In genomic region chr3:122078141-122078540, GRCm38 (mm10) we compare ENCODE assay signal across 10 mouse cellular contexts. TPM values are rescaled to one million over a fixed set of nuclear protein-coding genes. Genes with fewer than 3 reads are reported as not detected.
DNase-seq lines count a peak whose midpoint lies in the region; ATAC-seq and TF ChIP-seq lines count a peak whose summit lies in the region.
"Had no signal": no experiment of that assay in that cellular context is flagged by ENCODE, and none has a peak within 500 bp of the region (broad histone marks: within the 10 kb centered on the region; RNA-seq: fewer than 3 reads in every experiment).

No protein-coding gene starts in this region.

- DNase-seq in layer of hippocampus, adult 2 months (ENCODE audit: low spot score in 2 of 2) = peak in 1 of 2 experiments; percentile 69
- DNase-seq in layer of hippocampus, postnatal 10 days (ENCODE audit: low spot score in 2 of 2) = no peak
- DNase-seq in forebrain, embryonic 14.5 days (ENCODE audit: low spot score) = peak; percentile 71
- DNase-seq in limb, embryonic 11.5 days (ENCODE audit: low spot score) = peak; percentile 64
- DNase-seq in midbrain, postnatal 0 days (ENCODE audit: low spot score) = peak; percentile 76
- DNase-seq in cerebellum, adult 9-11 months = no peak
- DNase-seq in gastrocnemius, postnatal 10 days = no peak
- DNase-seq: liver, embryonic 13.5 days had no signal

- 15% methylated on average over 6 of the region's 6 CpGs for WGBS in forebrain, embryonic 14.5 days
- WGBS in limb, embryonic 11.5 days = 25% methylated on average over 6 of the region's 6 CpGs
- 3% methylated on average over 6 of the region's 6 CpGs for WGBS in midbrain, postnatal 0 days

- H3K4me1 ChIP-seq in forebrain, embryonic 14.5 days (ENCODE audit: control insufficient read depth, insufficient read depth, low read length) = no peaks in the 10 kb centered on the region
- peaks cover 22% of the 10 kb centered on the region for H3K4me1 ChIP-seq in limb, embryonic 11.5 days (ENCODE audit: control insufficient read depth, insufficient read depth, low read length)
- H3K4me1 ChIP-seq in midbrain, postnatal 0 days (ENCODE audit: insufficient read depth, low read length) = no peaks in the 10 kb centered on the region

- no peak overlapping the region for H3K4me3 ChIP-seq in layer of hippocampus, adult 2 months
- no peak overlapping the region for H3K4me3 ChIP-seq in forebrain, embryonic 14.5 days (ENCODE audit: low read depth, low read length)
- no peak overlapping the region for H3K4me3 ChIP-seq in limb, embryonic 11.5 days (ENCODE audit: low read depth, low read length)
- H3K4me3 ChIP-seq in midbrain, postnatal 0 days (ENCODE audit: low read depth, low read length) = no peak overlapping the region
- H3K4me3 ChIP-seq: liver, embryonic 13.5 days had no signal

- H3K4me2 ChIP-seq in forebrain, embryonic 14.5 days (ENCODE audit: low read length) = no peak overlapping the region
- H3K4me2 ChIP-seq in limb, embryonic 11.5 days (ENCODE audit: low read depth, severe bottlenecking) = no peak overlapping the region
- no peak overlapping the region for H3K4me2 ChIP-seq in midbrain, postnatal 0 days (ENCODE audit: low read depth, low read length, poor library complexity, severe bottlenecking)
- H3K4me2 ChIP-seq: liver, embryonic 13.5 days had no signal

- no peak overlapping the region for H3K9ac ChIP-seq in forebrain, embryonic 14.5 days (ENCODE audit: low read length)
- H3K9ac ChIP-seq in limb, embryonic 11.5 days (ENCODE audit: low read length) = no peak overlapping the region
- H3K9ac ChIP-seq in midbrain, postnatal 0 days (replicated peaks; ENCODE audit: low read length, poor library complexity, severe bottlenecking) = no peak overlapping the region
- H3K9ac ChIP-seq: liver, embryonic 13.5 days had no signal

- peak; percentile 46; the same call in 1 of the 2 replicates for ATAC-seq in forebrain, embryonic 14.5 days
- peak; percentile 93 to 95 for ATAC-seq in hematopoietic stem cell, adult 5-6 weeks (replicated peaks in 1 of 2; ENCODE audit: insufficient read depth in 1 of 2, low FRiP score in 2 of 2, low TSS enrichment in 1 of 2, low read depth in 1 of 2, poor library complexity in 2 of 2, severe bottlenecking in 2 of 2)
- no peak; the same call in 1 of the 2 replicates for ATAC-seq in limb, embryonic 11.5 days (ENCODE audit: insufficient number of reproducible peaks, low FRiP score, low TSS enrichment, low read depth)
- ATAC-seq in midbrain, postnatal 0 days (ENCODE audit: low FRiP score) = peak; percentile 67; the same call in 1 of the 2 replicates

- 0 out of 2 replicates have a peak, but pooled peaks have one; percentile 10 for TF ChIP-seq CTCF in layer of hippocampus, adult 2 months (conservative IDR thresholded peaks at IDR 0.05)
- 0 out of 2 replicates have a peak, but pooled peaks have one; percentile 25 for TF ChIP-seq CTCF in midbrain, postnatal 0 days (IDR thresholded peaks at IDR 0.05)

- no peaks in the 10 kb centered on the region for H3K9me3 ChIP-seq in forebrain, embryonic 14.5 days (replicated peaks; ENCODE audit: control insufficient read depth, low read length)
- H3K9me3 ChIP-seq in limb, embryonic 11.5 days (ENCODE audit: control insufficient read depth, low read length) = no peaks in the 10 kb centered on the region
- no peaks in the 10 kb centered on the region for H3K9me3 ChIP-seq in midbrain, postnatal 0 days (ENCODE audit: low read length)
- H3K9me3 ChIP-seq: G1E; liver, embryonic 13.5 days had no signal

- H3K27ac ChIP-seq in layer of hippocampus, adult 2 months = peak overlapping the region; percentile 69
- no peak overlapping the region for H3K27ac ChIP-seq in forebrain, embryonic 14.5 days (ENCODE audit: low read depth, low read length)
- H3K27ac ChIP-seq in limb, embryonic 11.5 days (replicated peaks; ENCODE audit: low read depth, low read length) = no peak overlapping the region
- peak overlapping the region; percentile 32; the same call in 1 of the 2 replicates for H3K27ac ChIP-seq in midbrain, postnatal 0 days (ENCODE audit: low read depth, low read length)
- H3K27ac ChIP-seq: liver, embryonic 13.5 days had no signal

- no peaks in the 10 kb centered on the region for H3K36me3 ChIP-seq in forebrain, embryonic 14.5 days (ENCODE audit: control insufficient read depth, insufficient read depth, low read length)
- no peaks in the 10 kb centered on the region for H3K36me3 ChIP-seq in limb, embryonic 11.5 days (ENCODE audit: control insufficient read depth, insufficient read depth, low read length)
- no peaks in the 10 kb centered on the region for H3K36me3 ChIP-seq in midbrain, postnatal 0 days (ENCODE audit: insufficient read depth, low read length)
- H3K36me3 ChIP-seq: G1E; liver, embryonic 13.5 days had no signal

- H3K27me3 ChIP-seq in forebrain, embryonic 14.5 days (replicated peaks; ENCODE audit: control insufficient read depth, insufficient read depth, low read length) = no peaks in the 10 kb centered on the region
- H3K27me3 ChIP-seq in limb, embryonic 11.5 days (ENCODE audit: control insufficient read depth, insufficient read depth, low read length) = no peaks in the 10 kb centered on the region
- H3K27me3 ChIP-seq in midbrain, postnatal 0 days (ENCODE audit: insufficient read depth, low read length) = no peaks in the 10 kb centered on the region
- H3K27me3 ChIP-seq: liver, embryonic 13.5 days had no signal

RNA-seq across cellular contexts. Expression of gene Abca4, which starts 33.9 kb away (rescaled TPM):
- total RNA-seq in layer of hippocampus, adult 2 months (2021) = 1 to 10 TPM in 1 of 2 experiments, under 1 TPM in 1; 0.96 to 1.7 TPM
- 1 to 10 TPM; 1.6 to 1.7 TPM for total RNA-seq in layer of hippocampus, postnatal 10 days (2021)
- polyA plus RNA-seq in forebrain, embryonic 14.5 days (2014; fragmentation: Nextera tagmentation; extraction: Ambion mirVana) = 0.48 and 1.4 TPM in 2 replicates
- 2.0 and 6.3 TPM in 2 replicates for total RNA-seq in hematopoietic stem cell, adult 5-6 weeks (2017)
- 2.0 and 2.4 TPM in 2 replicates for polyA plus RNA-seq in limb, embryonic 11.5 days (2014; fragmentation: Nextera tagmentation; extraction: Ambion mirVana)
- total RNA-seq in midbrain, postnatal 0 days (2014; rRNA removed) = 2.9 and 7.7 TPM in 2 replicates
- polyA plus RNA-seq in midbrain, postnatal 0 days (2015; fragmentation: Nextera tagmentation; extraction: Ambion mirVana) = 0.94 TPM in 2 replicates
- total RNA-seq in gastrocnemius, postnatal 10 days (2021) = 1 to 10 TPM; 1.8 to 2.3 TPM

Comparison
In these comparisons a context has a peak if more than half of its experiments do, and no peak if none do; other contexts are left out.
1. DNase-seq: peak in forebrain, embryonic 14.5 days (single experiment), limb, embryonic 11.5 days (single experiment) and midbrain, postnatal 0 days (single experiment); none in layer of hippocampus, postnatal 10 days (0 of 2), cerebellum, adult 9-11 months (single experiment) and gastrocnemius, postnatal 10 days (single experiment).
2. H3K27ac ChIP-seq: peak in layer of hippocampus, adult 2 months (single experiment) and midbrain, postnatal 0 days (single experiment); none in forebrain, embryonic 14.5 days (single experiment) and limb, embryonic 11.5 days (single experiment).